Mouse (Mus musculus): ENCODE data around the gene Pitpnc1.

The Pitpnc1 gene

DNA sequence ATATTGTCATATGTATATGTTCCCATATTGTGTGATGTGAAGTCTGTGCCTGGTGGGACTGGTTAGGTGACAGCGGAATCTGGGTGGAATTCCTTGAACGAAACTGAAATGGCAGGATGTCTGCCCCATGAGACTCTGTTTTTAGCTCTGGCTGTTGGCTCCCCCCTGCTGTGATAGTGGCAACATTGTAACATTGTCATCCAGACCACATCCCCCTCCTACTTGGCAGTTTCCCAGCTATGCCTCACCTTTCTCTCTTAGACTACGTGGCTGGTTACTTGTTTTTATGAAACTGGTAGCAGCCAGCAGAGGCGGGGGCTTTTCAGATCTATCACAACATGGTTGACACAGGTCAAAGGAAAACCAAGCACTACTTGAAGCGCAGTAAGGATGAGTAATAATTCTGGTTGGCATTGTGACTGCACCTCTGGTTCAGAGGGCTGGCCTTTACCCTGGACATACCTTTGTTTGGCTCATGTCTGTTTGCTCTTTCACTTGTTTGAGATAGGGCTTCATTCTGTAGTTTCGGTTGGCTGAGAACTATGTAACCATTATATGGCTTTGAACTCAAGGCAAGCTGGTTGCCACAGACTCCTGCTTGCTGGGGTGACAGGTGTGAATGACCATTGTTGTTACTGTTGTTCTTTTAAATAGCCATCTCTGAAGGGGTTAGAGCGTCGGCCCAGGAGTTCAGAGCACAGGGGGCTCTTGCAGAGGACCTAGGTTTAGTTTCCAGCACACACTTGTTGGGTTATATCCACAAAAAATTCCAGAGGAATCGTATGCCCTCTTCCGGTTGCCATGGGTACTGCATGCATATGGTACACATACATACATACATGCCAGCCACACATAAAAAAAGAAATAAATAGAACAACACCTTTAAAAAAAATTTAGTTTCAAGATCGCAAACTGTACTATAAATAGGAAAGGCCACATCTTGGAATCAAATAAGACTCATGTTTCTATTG lies 183.0 kb downstream of the Pitpnc1 start:
- DNase-seq (ENCODE audit: inconsistent age in 2 of 2, low spot score in 1 of 2), result no peak

- DNase-seq (ENCODE audit: inconsistent age in 2 of 2, low spot score in 1 of 2), result peak in 1 of 2 experiments; percentile 9
Measured at GRCm38 (mm10) chr11:107285731-107286130, 184.8 kb downstream of the Pitpnc1 start.

GRCm38 (mm10) chr11:107283632-107284031 lies 186.9 kb downstream of the Pitpnc1 start:
- no peak for DNase-seq (ENCODE audit: inconsistent age in 2 of 2, low spot score in 1 of 2)

DNA sequence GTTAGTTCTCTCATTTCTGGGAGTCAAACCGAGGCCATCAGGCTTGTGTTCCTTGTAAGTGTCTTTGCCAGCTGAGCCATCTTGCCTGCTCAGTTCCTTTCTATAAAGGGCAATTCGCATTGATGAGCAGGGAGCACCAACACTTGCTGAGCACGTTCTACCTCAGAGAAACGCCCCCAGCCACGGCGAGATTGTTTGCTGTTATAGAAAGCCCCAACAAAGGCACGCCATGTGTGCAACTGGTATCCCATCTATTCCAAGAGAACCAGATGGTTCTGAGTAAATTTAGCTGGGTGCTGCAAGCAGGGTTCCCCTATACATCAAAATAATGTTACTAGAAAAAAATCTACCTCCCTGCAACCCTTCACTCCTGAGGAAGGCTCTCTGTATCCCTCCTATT lies 188.0 kb downstream of the Pitpnc1 start:
- DNase-seq (ENCODE audit: inconsistent age in 2 of 2, low spot score in 1 of 2), result no peak

- DNase-seq (ENCODE audit: inconsistent age in 2 of 2, low spot score in 1 of 2), result no peak
Measured at GRCm38 (mm10) chr11:107279258-107279657, 191.2 kb downstream of the Pitpnc1 start.

- peak; percentile 67 to 81 for DNase-seq (ENCODE audit: inconsistent age in 2 of 2, low spot score in 1 of 2)
Measured at GRCm38 (mm10) chr11:107276898-107277297, 193.6 kb downstream of the Pitpnc1 start.

DNA sequence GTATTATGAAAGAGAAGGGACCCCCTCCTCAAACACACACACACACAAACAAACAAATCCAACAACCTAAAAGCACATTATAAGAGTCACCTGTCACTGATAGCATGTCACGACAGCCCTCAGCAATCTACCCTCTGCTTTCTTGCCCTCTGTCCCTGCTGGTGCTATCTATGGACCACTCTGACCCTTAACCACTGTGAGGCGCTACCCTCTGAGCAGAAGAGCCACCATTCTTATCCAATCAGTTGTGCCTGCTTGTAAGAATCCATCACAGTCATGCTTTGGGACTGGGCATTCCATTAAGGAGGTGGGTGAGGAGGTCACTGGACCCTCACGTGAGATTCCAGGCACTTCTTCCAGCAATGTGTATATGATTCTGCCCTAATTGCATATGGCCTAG lies 194.2 kb downstream of the Pitpnc1 start:
- DNase-seq (ENCODE audit: inconsistent age in 2 of 2, low spot score in 1 of 2), result no peak

DNA sequence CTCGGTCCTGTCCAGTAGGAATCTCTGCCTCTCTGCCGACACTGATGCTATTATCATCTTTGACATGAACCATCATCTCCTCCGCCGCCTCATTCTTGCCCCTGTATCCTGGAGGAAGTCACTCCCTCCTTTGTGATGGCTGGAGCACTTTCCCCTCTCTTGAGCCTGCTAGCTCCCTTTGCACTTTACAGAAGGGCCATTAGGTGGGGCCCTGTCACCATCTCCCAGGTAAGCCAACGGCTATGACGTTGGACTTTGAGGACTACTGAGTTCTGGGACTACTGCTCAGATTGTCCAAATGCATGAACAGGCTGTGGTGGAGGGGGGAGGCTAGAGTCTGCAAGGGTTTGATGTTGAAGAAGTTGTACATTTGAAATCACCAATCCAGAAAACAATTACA lies 194.6 kb downstream of the Pitpnc1 start:
- DNase-seq (ENCODE audit: inconsistent age in 2 of 2, low spot score in 1 of 2), result peak; percentile 64 to 83

DNA sequence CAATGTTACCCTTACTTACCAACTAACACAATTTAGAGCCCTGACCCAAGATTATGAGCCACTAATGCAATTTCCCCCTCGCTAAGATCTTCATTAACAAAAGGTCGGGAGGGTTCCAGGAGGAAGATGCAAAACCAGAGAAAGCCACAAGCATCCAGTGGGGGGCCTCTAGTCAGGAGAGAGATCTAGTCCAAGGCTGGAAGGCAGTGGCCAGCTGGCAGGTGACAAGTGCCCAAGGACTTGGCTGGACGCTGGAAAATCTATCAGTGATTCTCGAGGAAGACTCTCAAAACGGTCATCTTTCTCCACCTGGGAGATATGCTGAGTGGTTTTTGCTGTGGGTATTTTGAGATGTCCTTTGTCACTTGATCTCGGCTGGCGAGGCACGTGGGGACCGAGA lies 196.3 kb downstream of the Pitpnc1 start:
- DNase-seq (ENCODE audit: inconsistent age in 2 of 2, low spot score in 1 of 2), result no peak

- DNase-seq (ENCODE audit: inconsistent age in 2 of 2, low spot score in 1 of 2), result peak; percentile 19 to 61
Measured at GRCm38 (mm10) chr11:107272351-107272975, 198.0 kb downstream of the Pitpnc1 start.

- no peak for DNase-seq (ENCODE audit: inconsistent age in 2 of 2, low spot score in 1 of 2)
Measured at GRCm38 (mm10) chr11:107270564-107270963, 199.9 kb downstream of the Pitpnc1 start.

- DNase-seq (ENCODE audit: inconsistent age in 2 of 2, low spot score in 1 of 2), result no peak
Measured at GRCm38 (mm10) chr11:107267522-107267921, 203.0 kb downstream of the Pitpnc1 start.

- DNase-seq (ENCODE audit: inconsistent age in 2 of 2, low spot score in 1 of 2), result no peak
Measured at GRCm38 (mm10) chr11:107265861-107266260, 204.6 kb downstream of the Pitpnc1 start.

GRCm38 (mm10) chr11:107264889-107265615 lies 205.4 kb downstream of the Pitpnc1 start:
- no peak for DNase-seq (ENCODE audit: inconsistent age in 2 of 2, low spot score in 1 of 2)

DNA sequence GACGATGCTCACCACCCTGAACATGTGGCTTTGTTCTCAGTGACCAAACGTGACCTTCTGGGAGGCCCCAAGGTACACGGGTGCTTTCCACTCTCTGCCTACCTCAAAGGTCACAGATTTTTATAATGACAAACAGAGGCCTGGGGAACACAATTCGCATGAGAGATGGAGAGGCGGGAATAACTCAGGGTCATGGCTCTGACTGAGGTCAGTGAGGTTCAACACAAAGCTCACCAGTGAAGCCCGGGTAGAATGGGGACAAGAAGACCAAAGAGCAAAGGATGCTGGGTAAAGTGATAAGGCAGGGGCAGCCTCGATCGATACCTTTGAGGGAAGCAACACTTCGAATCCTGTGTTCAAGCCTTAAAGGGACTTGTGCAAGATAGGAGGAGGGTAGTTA lies 206.7 kb downstream of the Pitpnc1 start:
- no peak for DNase-seq (ENCODE audit: inconsistent age in 2 of 2, low spot score in 1 of 2)

DNA sequence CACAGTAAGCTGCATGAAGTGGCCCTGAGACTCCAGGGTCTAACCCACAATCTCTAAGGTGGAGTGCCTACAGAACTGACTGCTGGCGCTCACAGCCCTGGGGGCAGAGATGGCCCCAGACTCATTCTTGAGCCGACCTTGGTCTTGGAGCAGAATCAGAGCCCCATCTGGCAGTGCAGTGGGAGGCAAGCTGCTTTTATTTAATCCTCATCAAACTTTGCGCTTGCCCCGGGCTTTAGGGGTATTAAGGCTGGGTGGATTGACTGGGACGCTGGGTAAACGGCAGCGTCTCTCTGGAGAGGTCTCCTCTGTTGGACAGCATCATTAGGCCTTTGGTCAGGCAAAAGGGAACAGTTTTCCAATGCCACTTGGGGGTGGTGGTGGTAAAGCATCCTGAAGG lies 211.1 kb downstream of the Pitpnc1 start:
- DNase-seq (ENCODE audit: inconsistent age in 2 of 2, low spot score in 1 of 2), result peak in 1 of 2 experiments; percentile 15

GRCm38 (mm10) chr11:107255185-107255584 lies 215.3 kb downstream of the Pitpnc1 start:
- peak; percentile 54 to 67 for DNase-seq (ENCODE audit: inconsistent age in 2 of 2, low spot score in 1 of 2)

- no peak for DNase-seq (ENCODE audit: inconsistent age in 2 of 2, low spot score in 1 of 2)
Measured at GRCm38 (mm10) chr11:107254181-107254580, 216.3 kb downstream of the Pitpnc1 start.

DNA sequence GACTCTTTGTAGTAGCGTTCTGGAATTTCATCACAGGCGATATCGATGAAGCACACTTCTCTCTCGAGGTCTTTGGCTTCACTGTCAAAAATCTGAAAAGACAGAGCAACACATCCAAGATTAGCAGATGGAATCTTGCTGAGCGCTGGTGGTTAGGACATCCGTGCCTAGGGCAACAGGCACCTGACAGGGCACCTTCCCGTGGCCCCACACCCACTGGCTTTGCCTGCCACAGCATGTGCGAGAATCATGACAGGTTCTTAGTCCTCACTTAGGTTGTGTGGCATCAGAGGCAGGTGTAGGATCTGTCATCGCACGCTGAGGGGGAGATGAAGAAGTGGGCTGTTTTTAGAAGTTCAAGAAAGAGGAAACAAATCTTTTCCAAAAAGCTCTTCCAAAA lies 218.5 kb downstream of the Pitpnc1 start:
- DNase-seq (ENCODE audit: inconsistent age in 2 of 2, low spot score in 1 of 2), result no peak

- DNase-seq (ENCODE audit: inconsistent age in 2 of 2, low spot score in 1 of 2), result no peak
Measured at GRCm38 (mm10) chr11:107251460-107251859, 219.0 kb downstream of the Pitpnc1 start.

DNA sequence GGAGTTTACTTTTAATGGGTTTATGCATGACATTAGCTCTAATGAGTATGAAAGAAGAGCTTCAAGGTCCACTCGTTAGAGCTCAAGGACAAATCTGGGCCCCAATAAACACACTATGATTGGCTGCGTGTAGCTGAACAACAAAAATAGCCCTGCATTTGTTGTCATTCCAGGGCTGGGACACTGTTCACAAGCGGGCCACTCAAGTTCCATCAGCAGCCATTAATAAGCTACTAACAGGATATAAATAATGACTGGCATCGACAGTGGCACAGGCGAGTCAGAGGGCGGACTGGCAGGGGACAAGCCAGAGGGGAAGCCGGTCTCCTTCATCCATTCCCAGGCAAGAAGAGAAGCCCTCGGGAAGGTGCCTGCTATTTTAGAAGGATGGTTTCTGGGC lies 219.6 kb downstream of the Pitpnc1 start:
- DNase-seq (ENCODE audit: inconsistent age in 2 of 2, low spot score in 1 of 2), result no peak

Measured in adrenal gland, adult (tissue).